Mouse (Mus musculus) thymus, adult 2 months (tissue): Measurements from ENCODE around the gene Ccdc73. TPM values are rescaled to one million over a fixed set of nuclear protein-coding genes. Genes with fewer than 3 reads are reported as not detected.

Source experiments
- DNase-seq: peaks from one replicate; pipeline ENCODE4 v3.0.0; 2021
- H3K27ac ChIP-seq: fragments of 200-500 bp; 2 replicates; pipeline ENCODE4 v1.5.1; 2012; ENCODE audit warnings: low read length, control low read depth; ENCODE audit not compliant: control insufficient read depth, insufficient read depth
- H3K27me3 ChIP-seq: fragments of 200-500 bp; 2 replicates; pipeline ENCODE4 v1.6.1; 2012; ENCODE audit warnings: mild to moderate bottlenecking, low read length, moderate library complexity, mixed read lengths; ENCODE audit not compliant: control insufficient read depth, insufficient read depth
- H3K36me3 ChIP-seq: fragments of 200-500 bp; 2 replicates; pipeline ENCODE4 v1.6.1; 2012; ENCODE audit warnings: mild to moderate bottlenecking, low read length, moderate library complexity; ENCODE audit not compliant: control insufficient read depth, insufficient read depth
- H3K4me1 ChIP-seq: fragments of 200-500 bp; replicated peaks from 2 replicates; pipeline ENCODE4 v1.6.1; 2012; ENCODE audit warnings: low read length; ENCODE audit not compliant: control insufficient read depth, insufficient read depth
- H3K4me3 ChIP-seq: fragments of 200-500 bp; 2 replicates; pipeline ENCODE4 v1.5.1; 2012; ENCODE audit warnings: mild to moderate bottlenecking, low read length, control low read depth, moderate library complexity; ENCODE audit not compliant: control insufficient read depth, insufficient read depth
- CTCF ChIP-seq: fragments of 200-500 bp; IDR thresholded peaks from 2 replicates; pipeline ENCODE4 v1.5.1; 2012; ENCODE audit warnings: mild to moderate bottlenecking, control low read depth, low read length, moderate library complexity, borderline replicate concordance; ENCODE audit not compliant: control insufficient read depth, poor library complexity, insufficient read depth; ENCODE audit errors: extremely low read depth
- POLR2A ChIP-seq: fragments of 200-500 bp; IDR thresholded peaks from 2 replicates; pipeline ENCODE4 v1.6.1; 2012; ENCODE audit warnings: mild to moderate bottlenecking, low read length, control low read depth, moderate library complexity; ENCODE audit not compliant: control insufficient read depth, poor library complexity, insufficient read depth; ENCODE audit errors: extremely low read depth
- WGBS: fragments of 180-500 bp; shearing (Covaris S2); methylation state at CpG from one replicate; pipeline ENCODE4 v1.1.7; 2018; 5-methylcytosine and 5-hydroxymethylcytosine counted together
- polyA plus RNA-seq: library from polyadenylated mRNA; depleted of rRNA; stranded (reverse); fragments of >200 nt; gene quantifications from 2 replicates; pipeline ENCODE4 v1.2.3, GENCODE M21; 2012

The Ccdc73 gene
- polyA plus RNA-seq, 1 experiment = 0.77 TPM

DNA sequence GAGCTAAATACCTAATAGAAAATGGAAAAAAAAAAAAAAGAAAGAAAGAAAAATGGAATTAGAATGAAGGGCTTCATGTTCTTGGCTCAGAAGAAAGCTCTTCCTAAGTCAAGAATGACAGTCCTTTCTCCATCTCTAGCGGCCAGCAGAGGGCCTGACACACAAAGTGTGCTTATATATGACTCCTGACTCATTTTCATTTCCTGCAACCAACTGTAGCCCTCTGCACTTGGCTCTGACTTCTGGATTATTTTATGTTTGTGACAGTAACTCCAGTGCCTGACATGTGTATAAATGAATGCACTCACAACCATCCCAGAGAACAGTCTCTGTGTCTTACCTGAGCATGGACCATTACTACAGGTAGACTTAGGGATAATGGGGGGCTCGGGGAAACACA, 20.0 kb upstream of the Ccdc73 start:
- no peak overlapping the region for H3K4me3 ChIP-seq
- H3K27ac ChIP-seq = no peak overlapping the region
- H3K4me1 ChIP-seq = peaks cover 12% of the 10 kb centered on the region
- no peaks in the 10 kb centered on the region for H3K27me3 ChIP-seq
- TF ChIP-seq POLR2A = no peak
- 34% methylated on average over 2 of the region's 2 CpGs for WGBS
- peak; percentile 49 for DNase-seq
- no peaks in the 10 kb centered on the region for H3K36me3 ChIP-seq

DNA sequence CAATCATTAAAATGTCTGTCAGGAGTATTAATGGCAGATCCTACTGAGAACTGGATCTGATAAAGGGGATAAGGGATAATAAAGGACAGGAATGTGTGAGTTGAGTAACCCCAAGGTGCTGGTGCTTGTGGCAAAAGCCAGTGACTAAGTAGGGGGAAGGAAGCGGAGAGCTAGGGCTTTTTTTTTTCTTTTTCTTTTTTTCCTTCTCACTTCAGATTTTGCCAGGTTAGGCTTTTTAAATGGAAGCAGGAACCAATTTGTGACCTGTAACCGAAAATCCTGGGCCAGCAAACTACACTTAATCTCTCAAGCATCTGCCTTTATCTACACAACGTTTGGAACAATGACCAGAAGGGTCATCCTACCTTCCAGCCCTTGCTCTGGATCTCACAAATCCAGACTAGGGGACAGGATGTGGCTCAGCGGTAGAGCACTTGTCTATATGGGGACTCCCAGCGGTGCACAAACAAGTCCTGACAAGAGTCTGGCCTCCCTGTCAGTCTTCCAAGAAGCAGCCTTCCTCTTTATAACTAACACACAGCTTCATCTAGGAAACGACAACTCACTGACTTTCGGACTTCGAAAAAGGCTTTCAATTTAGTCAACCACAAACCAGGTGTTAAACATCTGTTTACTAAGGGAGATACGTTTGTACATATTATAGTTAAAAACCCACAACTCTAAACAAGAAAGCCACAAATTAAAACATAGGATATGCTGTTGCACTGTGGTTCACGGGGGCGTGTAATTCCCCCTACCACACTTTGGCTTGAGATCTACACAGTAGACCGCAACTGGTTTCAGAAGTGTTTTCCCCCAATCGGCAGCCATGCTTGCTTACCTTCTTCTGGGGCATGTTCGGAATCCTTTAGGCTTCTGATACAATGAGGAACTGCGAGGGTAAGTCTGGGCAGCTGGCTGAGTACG, 19.1 kb upstream of the Ccdc73 start:
- 4% methylated on average over 16 of the region's 16 CpGs for WGBS
- peak overlapping the region; percentile 27; the same call in 1 of the 2 replicates for H3K27ac ChIP-seq
- peak; percentile 31 for DNase-seq

DNA sequence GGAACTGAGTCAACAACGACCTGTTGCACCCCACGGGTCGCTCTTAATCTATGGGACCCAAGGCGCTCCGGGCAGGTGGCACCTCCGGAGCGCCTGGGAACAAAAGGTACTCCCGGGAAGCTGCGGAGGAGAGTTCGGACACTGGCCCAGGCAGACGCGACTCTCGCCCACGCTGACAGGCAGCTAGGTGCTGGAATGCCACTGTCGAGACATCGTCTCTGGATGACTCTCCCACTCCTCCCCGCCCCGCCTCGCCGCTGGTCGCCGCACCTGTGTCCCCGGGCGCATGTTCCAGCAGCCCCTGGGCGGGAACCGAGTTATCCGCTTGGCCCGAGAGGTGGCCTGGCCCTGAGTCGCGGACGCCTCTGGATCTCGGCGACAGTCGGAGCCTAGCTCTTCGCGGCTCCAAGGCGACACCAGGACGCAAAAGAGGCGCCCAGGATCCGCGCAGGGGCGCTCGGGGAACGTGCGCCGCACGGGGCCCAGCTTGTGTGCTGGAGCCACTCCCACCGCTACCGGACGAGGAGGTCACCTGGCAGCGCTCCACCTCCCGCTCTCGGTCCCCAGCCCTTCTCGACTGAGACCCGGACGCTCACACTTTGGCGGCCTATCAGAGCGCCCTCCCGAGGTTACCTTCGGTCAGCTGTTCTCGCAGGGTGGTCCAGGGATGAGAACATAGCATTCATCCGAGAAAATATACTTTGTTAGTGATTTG, 18.2 kb upstream of the Ccdc73 start, which contains the start of gene Prrg4:
Gene Prrg4, minus strand, starts transcription at position 601 of the 715 bp plus-strand sequence.
- peak within 1 kb of the TSS; percentile 27; the same call in 1 of the 2 replicates for H3K27ac ChIP-seq
- no peaks in the 10 kb centered on the region for H3K27me3 ChIP-seq
- peak within 1 kb of the TSS; percentile 49 for H3K4me3 ChIP-seq
- DNase-seq = peak; percentile 70
- H3K4me1 ChIP-seq = peaks cover 12% of the 10 kb centered on the region
- H3K36me3 ChIP-seq = no peaks in the 10 kb centered on the region
- WGBS = under 1% methylated on average over 62 of the region's 62 CpGs
- no peak for TF ChIP-seq CTCF
- TF ChIP-seq POLR2A = no peak

More for the DNA sequence above, 19.1 kb upstream of the Ccdc73 start:
- peaks cover 12% of the 10 kb centered on the region for H3K4me1 ChIP-seq
- H3K4me3 ChIP-seq = peak overlapping the region; percentile 49; the same call in 1 of the 2 replicates
- no peaks in the 10 kb centered on the region for H3K36me3 ChIP-seq
- TF ChIP-seq CTCF (no peak), POLR2A (no peak)
- no peaks in the 10 kb centered on the region for H3K27me3 ChIP-seq

DNA sequence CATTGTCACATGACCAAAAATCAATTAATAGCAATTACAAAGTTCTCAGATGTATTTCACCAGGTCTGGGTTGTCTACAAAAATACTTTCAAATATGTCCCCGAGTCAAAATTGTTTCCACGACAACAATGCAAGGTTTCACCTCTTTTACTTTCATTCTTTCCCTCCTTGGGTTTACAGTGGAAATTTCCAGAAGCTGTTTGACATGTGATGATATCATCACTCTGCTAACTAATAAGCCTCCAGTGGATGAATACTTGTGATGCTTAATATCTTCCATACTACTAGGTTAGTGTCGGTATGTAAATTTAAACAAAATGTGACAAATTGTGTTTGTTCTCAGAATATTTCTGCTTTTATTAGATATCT, 17.6 kb upstream of the Ccdc73 start:
- 29% methylated on average over 3 of the region's 3 CpGs for WGBS
- Histone ChIP-seq H3K27ac (no peak overlapping the region), H3K27me3 (no peaks in the 10 kb centered on the region), H3K4me3 (peak overlapping the region; percentile 49), H3K4me1 (peaks cover 12% of the 10 kb centered on the region), H3K36me3 (no peaks in the 10 kb centered on the region)
- TF ChIP-seq CTCF (no peak), POLR2A (no peak)
- DNase-seq = no peak

DNA sequence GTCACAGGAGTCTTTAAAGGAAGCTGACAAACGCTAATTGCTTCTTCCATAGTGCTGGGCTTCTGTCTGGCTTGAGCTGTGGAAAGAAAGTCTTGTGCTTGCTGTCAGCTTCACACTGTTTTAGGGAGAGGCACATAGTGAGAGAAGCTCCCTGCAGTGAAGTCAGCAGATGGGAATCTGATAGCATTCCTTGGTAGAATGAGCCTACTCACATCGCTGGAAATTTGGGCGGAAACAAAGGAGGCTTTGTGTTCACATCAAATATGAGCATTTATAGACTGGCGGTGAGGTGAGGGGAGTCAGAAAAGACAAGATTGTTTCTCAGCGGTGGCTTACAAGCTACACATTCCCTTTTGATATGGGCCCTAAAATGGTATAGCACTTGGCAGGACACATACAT, 15.9 kb upstream of the Ccdc73 start:
- Histone ChIP-seq H3K4me1 (peaks cover 12% of the 10 kb centered on the region), H3K27ac (no peak overlapping the region), H3K36me3 (no peaks in the 10 kb centered on the region), H3K27me3 (no peaks in the 10 kb centered on the region), H3K4me3 (no peak overlapping the region)
- 84% methylated on average over 5 of the region's 5 CpGs for WGBS
- TF ChIP-seq CTCF (no peak), POLR2A (no peak)
- no peak for DNase-seq

DNA sequence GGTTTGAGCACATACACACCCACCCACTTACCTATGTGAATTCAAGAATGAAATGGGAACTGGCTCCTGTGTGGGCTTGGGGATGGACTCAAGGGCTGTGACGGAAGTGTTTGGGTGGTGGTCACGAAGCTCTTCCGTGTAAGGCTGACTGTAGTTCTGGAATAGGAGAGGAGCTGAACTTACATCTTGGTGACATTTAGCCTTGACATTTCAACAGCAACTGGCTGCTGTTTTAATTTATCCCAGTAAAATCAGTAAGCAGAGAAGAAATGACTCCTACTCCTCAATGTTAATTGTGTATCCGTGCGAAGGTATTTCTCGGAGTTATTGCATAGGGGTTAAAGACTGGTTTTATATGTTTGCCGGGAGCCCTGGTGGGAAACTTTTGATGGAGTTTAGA, 15.1 kb upstream of the Ccdc73 start:
- peaks cover 10% of the 10 kb centered on the region; the same call in 1 of the 2 replicates for H3K4me1 ChIP-seq
- 94% methylated on average over 7 of the region's 7 CpGs for WGBS
- no peaks in the 10 kb centered on the region for H3K36me3 ChIP-seq
- H3K27me3 ChIP-seq = no peaks in the 10 kb centered on the region
- DNase-seq = no peak
- no peak overlapping the region for H3K27ac ChIP-seq
- TF ChIP-seq CTCF (no peak), POLR2A (no peak)
- no peak overlapping the region for H3K4me3 ChIP-seq
